Mouse (Mus musculus) limb, embryonic 14.5 days (tissue): ENCODE data around the gene Cda. TPM values are rescaled to one million over a fixed set of nuclear protein-coding genes. Genes with fewer than 3 reads are reported as not detected.

Source experiments
- ATAC-seq: fragments of 200-750 bp; cut with Nextera tagmentation; 2 replicates; pipeline ENCODE4 v1.8.0; 2017; ENCODE audit warnings: low read depth, moderate number of reproducible peaks, moderate TSS enrichment; ENCODE audit not compliant: low FRiP score
- DNase-seq: peaks from one replicate; pipeline ENCODE4 v3.0.0-alpha.2; 2015; ENCODE audit warnings: low spot score
- H3K27ac ChIP-seq: fragments of 300-500 bp; sonication (generic); replicated peaks from 2 replicates; pipeline ENCODE4 v1.5.1; 2014; ENCODE audit warnings: low read depth, mild to moderate bottlenecking, low read length, moderate library complexity, mixed read lengths
- H3K27me3 ChIP-seq: fragments of 300-500 bp; sonication (generic); 2 replicates; pipeline ENCODE4 v1.6.1; 2014; ENCODE audit warnings: low read length, mixed read lengths; ENCODE audit not compliant: control insufficient read depth, insufficient read depth
- H3K36me3 ChIP-seq: fragments of 300-500 bp; sonication (generic); 2 replicates; pipeline ENCODE4 v1.6.1; 2014; ENCODE audit warnings: mild to moderate bottlenecking, low read length, moderate library complexity, mixed read lengths; ENCODE audit not compliant: control insufficient read depth, insufficient read depth
- H3K4me1 ChIP-seq: fragments of 300-500 bp; sonication (generic); 2 replicates; pipeline ENCODE4 v1.6.1; 2014; ENCODE audit warnings: antibody characterized with exemption, low read length, mixed read lengths; ENCODE audit not compliant: control insufficient read depth, insufficient read depth
- H3K4me2 ChIP-seq: fragments of 300-500 bp; sonication (generic); replicated peaks from 2 replicates; pipeline ENCODE4 v1.6.1; 2014; ENCODE audit warnings: low read depth, mild to moderate bottlenecking, low read length, moderate library complexity; ENCODE audit not compliant: severe bottlenecking
- H3K4me3 ChIP-seq: fragments of 300-500 bp; sonication (generic); replicated peaks from 2 replicates; pipeline ENCODE4 v1.5.1; 2014; ENCODE audit warnings: low read length
- H3K9ac ChIP-seq: fragments of 300-500 bp; sonication (generic); 2 replicates; pipeline ENCODE4 v1.6.1; 2014; ENCODE audit warnings: mild to moderate bottlenecking, low read depth, low read length, moderate library complexity; ENCODE audit not compliant: severe bottlenecking
- H3K9me3 ChIP-seq: fragments of 300-500 bp; sonication (generic); 2 replicates; pipeline ENCODE4 v1.6.1; 2016; ENCODE audit warnings: low read length; ENCODE audit not compliant: control insufficient read depth
- POLR2A ChIP-seq: fragments of 200-500 bp; IDR thresholded peaks from 2 replicates; pipeline ENCODE4 v1.8.0; 2012; ENCODE audit warnings: inconsistent platforms, mild to moderate bottlenecking, moderate library complexity, borderline replicate concordance; ENCODE audit not compliant: insufficient read depth, insufficient read length; ENCODE audit errors: extremely low read depth
- WGBS: fragments of 180-500 bp; shearing (Covaris S2); extraction: QIAGEN DNeasy Blood & Tissue Kit; methylation state at CpG from one replicate; pipeline ENCODE4 v1.1.7; 2014; 5-methylcytosine and 5-hydroxymethylcytosine counted together
- polyA plus RNA-seq, 2 experiments: library from polyadenylated mRNA; depleted of rRNA in 1 of 2; stranded (reverse) in 1 of 2; unstranded in 1 of 2; fragments of >200 nt; fragmentation: Nextera tagmentation in 1 of 2; extraction: Ambion mirVana in 1 of 2; gene quantifications; 2 replicates each; pipeline versions ENCODE4 v1.2.1 to v1.2.3; 2012 to 2014

Cda gene
- polyA plus RNA-seq, 2 experiments, result 4.6 to 6.8 TPM

DNA sequence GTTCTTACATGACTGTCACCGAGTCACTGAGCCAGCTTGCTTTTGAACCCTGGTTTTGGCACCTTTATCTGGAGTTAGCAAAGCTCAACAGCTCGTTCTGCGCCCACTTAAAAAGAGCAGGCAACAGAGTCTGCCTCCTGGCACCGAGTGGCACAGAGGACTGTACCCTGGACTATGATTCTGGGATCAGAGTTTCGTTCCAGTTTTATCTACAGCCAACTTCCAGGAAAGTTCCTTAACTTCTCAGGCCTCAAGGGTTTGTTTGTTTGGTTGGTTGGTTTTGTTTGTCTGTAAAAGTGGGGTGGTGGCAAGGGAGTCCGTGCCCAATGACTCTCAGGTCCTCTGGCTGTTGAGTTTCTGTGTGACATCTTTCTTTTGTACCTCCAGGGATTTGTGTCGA lies 19.1 kb downstream of the Cda start:
- Histone ChIP-seq H3K27ac (no peak overlapping the region), H3K36me3 (no peaks in the 10 kb centered on the region), H3K9me3 (no peaks in the 10 kb centered on the region; the same call in 1 of the 2 replicates), H3K4me2 (no peak overlapping the region), H3K27me3 (no peaks in the 10 kb centered on the region), H3K9ac (no peak overlapping the region), H3K4me1 (peaks cover under 1% of the 10 kb centered on the region; the same call in 1 of the 2 replicates), H3K4me3 (no peak overlapping the region)
- ATAC-seq (no peak), DNase-seq (no peak)
- no peak for TF ChIP-seq POLR2A
- 77% methylated on average over 7 of the region's 7 CpGs for WGBS

DNA sequence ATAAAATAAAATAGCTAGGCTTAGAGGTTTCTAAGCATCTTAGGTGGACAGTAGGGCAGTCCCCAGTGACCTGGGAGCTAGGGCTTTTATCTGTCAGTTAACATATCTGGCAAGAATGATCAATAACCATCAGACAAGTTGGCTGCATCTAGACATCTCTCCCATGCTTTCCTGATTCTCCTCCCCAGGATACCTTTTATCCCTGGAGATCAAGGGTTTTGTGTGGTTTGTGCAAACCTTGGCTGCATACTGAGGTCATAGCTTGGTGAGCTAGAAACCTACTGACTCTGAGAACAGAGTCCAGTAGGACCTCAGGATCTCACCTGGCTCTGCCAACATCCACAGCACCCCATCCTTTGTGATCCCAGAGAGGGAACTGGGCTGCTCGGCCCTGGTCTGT lies 20.5 kb downstream of the Cda start:
- WGBS, result 81% methylated on average over 1 of the region's 1 CpGs

DNA sequence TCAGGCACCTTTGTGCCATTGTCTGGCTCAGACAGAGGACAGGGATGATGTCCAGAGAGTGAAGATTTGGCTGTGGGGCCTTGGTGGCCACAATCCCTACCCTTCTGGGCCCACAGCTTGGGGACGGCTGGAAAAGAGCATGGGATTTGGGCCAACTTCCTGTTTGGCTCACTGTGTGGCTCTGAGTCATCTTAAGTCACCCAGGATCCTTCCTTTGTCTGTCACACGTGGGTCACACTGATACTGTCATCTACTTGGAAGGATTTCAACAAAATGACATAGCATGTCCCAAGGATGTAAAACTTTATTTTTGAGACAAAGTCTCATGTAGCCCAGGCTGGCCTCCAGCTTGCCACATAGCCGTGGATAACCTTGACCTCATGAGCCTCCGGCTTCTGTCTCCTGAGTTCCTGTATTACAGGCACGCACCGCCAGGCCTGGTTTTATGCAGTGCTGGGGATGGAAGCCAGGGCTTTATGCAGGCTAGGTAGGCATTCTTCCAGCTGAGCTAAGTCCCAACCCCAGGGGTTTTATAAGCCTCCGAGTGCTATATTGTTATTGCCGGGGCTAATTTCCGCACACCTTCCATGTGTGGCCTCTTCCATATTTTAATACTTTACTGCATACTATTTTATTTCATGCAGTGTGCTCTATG lies 22.8 kb downstream of the Cda start:
- H3K9ac ChIP-seq, result no peak overlapping the region
- ATAC-seq (no peak), DNase-seq (no peak)
- H3K4me2 ChIP-seq, result no peak overlapping the region
- no peak for TF ChIP-seq POLR2A
- no peak overlapping the region for H3K4me3 ChIP-seq
- 57% methylated on average over 9 of the region's 9 CpGs for WGBS
- no peaks in the 10 kb centered on the region for H3K9me3 ChIP-seq
- no peak overlapping the region for H3K27ac ChIP-seq
- H3K36me3 ChIP-seq, result no peaks in the 10 kb centered on the region
- no peaks in the 10 kb centered on the region for H3K27me3 ChIP-seq
- H3K4me1 ChIP-seq, result peaks cover 8% of the 10 kb centered on the region; the same call in 1 of the 2 replicates

More for the DNA sequence above, 20.5 kb downstream of the Cda start:
- ATAC-seq (no peak), DNase-seq (no peak)
- Histone ChIP-seq H3K4me1 (peaks cover 8% of the 10 kb centered on the region; the same call in 1 of the 2 replicates), H3K4me2 (no peak overlapping the region), H3K27ac (no peak overlapping the region), H3K27me3 (no peaks in the 10 kb centered on the region), H3K9ac (no peak overlapping the region), H3K36me3 (no peaks in the 10 kb centered on the region), H3K4me3 (no peak overlapping the region), H3K9me3 (no peaks in the 10 kb centered on the region; the same call in 1 of the 2 replicates)
- TF ChIP-seq POLR2A, result no peak

DNA sequence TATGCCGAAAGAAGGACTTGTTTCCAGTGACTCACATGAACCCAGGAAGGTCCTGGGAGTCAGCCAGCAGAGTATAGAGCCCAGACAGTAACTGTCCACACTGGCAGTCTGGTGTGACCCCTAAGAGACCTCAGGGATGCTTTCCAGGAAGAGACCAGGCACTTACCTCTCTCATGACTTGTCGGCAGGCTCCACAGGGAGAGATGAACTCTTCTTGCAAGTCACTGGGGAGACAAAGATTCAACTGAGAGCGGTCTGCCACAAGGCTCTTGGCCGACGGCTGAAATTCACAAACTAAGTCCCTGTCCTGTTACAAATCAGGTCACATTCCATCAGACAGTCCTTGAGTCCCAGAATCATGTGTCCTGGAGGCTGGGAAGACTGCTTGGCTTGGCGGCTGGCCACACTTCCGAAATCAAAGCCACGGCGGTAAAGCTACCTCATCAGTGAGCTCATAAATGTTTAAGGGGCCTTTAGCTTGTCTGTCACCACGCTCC lies 24.4 kb downstream of the Cda start:
- peak overlapping the region; percentile 12; the same call in 1 of the 2 replicates for H3K9ac ChIP-seq
- 31% methylated on average over 10 of the region's 10 CpGs for WGBS
- H3K4me1 ChIP-seq, result peaks cover 8% of the 10 kb centered on the region; the same call in 1 of the 2 replicates
- ATAC-seq (no peak), DNase-seq (no peak)
- no peak overlapping the region for H3K27ac ChIP-seq
- no peak overlapping the region for H3K4me3 ChIP-seq
- H3K27me3 ChIP-seq, result no peaks in the 10 kb centered on the region
- no peak overlapping the region for H3K4me2 ChIP-seq
- H3K9me3 ChIP-seq, result no peaks in the 10 kb centered on the region
- TF ChIP-seq POLR2A, result no peak
- H3K36me3 ChIP-seq, result no peaks in the 10 kb centered on the region

DNA sequence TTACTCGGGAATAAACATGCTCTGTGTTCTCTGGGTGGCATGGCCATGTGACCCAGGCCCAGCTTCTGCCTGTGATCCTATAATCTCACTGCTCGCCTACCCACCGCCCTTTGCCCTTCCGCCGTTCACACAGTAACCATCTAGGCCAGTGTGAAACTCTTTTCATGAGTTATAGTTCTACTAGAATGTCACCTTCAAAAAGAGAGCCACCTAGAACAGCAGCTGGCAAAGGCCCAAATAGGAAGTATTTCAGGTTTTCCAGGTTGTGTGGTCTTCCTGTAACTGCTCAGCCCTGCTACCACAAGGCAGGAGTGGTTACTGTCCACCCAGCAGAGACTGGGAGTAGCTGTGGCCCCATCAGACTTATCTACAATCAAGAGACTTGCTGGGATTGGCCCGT lies 25.0 kb downstream of the Cda start:
- TF ChIP-seq POLR2A, result no peak
- Histone ChIP-seq H3K9me3 (no peaks in the 10 kb centered on the region), H3K4me1 (peaks cover 8% of the 10 kb centered on the region; the same call in 1 of the 2 replicates), H3K4me2 (no peak overlapping the region), H3K9ac (peak overlapping the region; percentile 12; the same call in 1 of the 2 replicates), H3K27ac (no peak overlapping the region), H3K36me3 (no peaks in the 10 kb centered on the region), H3K4me3 (no peak overlapping the region), H3K27me3 (no peaks in the 10 kb centered on the region)
- DNase-seq, result no peak
- no peak for ATAC-seq
- 66% methylated on average over 6 of the region's 6 CpGs for WGBS
